Mouse (Mus musculus) retina, embryonic 14.5 days (tissue): ENCODE data around the gene Ascc1.

Experiments used
- DNase-seq: peaks from one replicate; pipeline ENCODE4 v3.0.0-alpha.2; 2015; ENCODE audit warnings: low spot score

Gene Ascc1

GRCm38 (mm10) chr10:60078561-60078917, 75.9 kb downstream of the Ascc1 start:
- no peak for DNase-seq

- peak; percentile 18 for DNase-seq
These were observed 77.6 kb downstream of the Ascc1 start for GRCm38 (mm10) chr10:60080171-60080570.

- no peak for DNase-seq
These were observed 78.0 kb downstream of the Ascc1 start for GRCm38 (mm10) chr10:60080601-60080981.

GRCm38 (mm10) chr10:60080982-60081825, 78.6 kb downstream of the Ascc1 start:
- no peak for DNase-seq

DNA sequence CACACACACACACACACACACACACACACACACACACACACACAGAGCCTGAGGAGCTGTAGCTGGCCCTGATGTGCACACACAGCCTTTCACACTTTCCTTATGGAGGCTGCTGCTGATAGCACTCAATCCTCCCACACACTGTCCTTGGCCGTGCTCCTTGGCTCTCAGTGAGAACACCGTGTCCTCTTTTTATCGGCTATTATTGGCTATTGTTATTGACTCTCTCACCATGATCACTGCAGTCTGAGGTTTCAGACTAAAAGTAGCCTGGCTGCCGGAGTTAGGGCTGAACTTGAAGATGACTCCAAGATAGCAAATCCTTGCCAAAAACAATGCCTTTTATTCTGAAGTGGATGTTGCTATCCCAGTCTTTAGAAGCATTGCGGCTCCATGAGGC, 79.3 kb downstream of the Ascc1 start:
- no peak for DNase-seq

GRCm38 (mm10) chr10:60084065-60084464, 81.5 kb downstream of the Ascc1 start:
- DNase-seq: no peak

GRCm38 (mm10) chr10:60092311-60092710, 89.7 kb downstream of the Ascc1 start:
- no peak for DNase-seq

DNA sequence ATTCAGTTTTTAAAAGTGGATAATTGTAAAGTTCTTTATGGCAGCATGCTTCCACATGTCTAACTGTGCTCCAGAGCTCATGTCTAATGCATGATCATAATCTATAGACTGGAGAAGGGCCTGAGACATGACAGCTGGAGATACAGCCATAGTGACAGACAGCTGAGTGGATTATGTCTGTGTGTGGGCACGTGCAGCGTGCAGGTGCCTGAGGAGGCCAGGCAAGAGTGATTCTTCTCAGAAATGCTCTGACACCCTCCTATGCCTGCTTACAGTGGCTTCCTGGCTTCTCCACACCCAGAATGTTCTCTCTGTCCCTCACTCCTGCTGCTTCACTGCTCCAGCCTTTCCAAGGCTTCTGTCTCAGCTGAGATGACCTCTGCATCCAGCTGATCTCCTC, 91.1 kb downstream of the Ascc1 start:
- DNase-seq: no peak

DNA sequence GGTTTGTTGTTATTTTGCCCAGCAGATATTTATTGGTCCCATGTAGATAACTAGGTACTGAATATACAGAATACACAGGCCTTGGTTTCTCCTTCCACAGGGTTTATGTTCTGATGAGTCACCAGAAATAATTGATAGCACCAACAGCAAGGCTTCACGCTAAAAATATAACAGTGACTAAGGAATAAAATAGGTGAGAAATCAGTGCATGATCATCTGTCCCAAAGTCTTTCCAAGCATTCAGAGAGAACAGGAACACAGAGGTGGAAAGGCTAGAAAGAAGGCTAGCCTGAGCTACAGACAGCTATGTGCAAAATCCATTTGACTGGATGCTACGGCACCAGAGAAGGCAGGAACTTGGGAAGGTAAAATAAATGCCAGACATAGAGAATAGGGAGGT, 93.0 kb downstream of the Ascc1 start:
- DNase-seq: no peak

- DNase-seq: no peak
These were observed 93.7 kb downstream of the Ascc1 start for GRCm38 (mm10) chr10:60096302-60096701.

GRCm38 (mm10) chr10:60097146-60097545, 94.5 kb downstream of the Ascc1 start:
- DNase-seq: no peak

GRCm38 (mm10) chr10:60097774-60098173, 95.2 kb downstream of the Ascc1 start:
- no peak for DNase-seq

GRCm38 (mm10) chr10:60105391-60106145, 103.0 kb downstream of the Ascc1 start:
- peak; percentile 55 for DNase-seq

GRCm38 (mm10) chr10:60106146-60106530, 103.5 kb downstream of the Ascc1 start, which contains the start of gene Spock2:
Gene Spock2, plus strand, starts transcription at chr10:60106219.
- DNase-seq: peak; percentile 72

- peak; percentile 75 for DNase-seq
These were observed 104.1 kb downstream of the Ascc1 start for GRCm38 (mm10) chr10:60106531-60107186.

- DNase-seq: peak; percentile 38
These were observed 104.8 kb downstream of the Ascc1 start for GRCm38 (mm10) chr10:60107448-60107847.

DNA sequence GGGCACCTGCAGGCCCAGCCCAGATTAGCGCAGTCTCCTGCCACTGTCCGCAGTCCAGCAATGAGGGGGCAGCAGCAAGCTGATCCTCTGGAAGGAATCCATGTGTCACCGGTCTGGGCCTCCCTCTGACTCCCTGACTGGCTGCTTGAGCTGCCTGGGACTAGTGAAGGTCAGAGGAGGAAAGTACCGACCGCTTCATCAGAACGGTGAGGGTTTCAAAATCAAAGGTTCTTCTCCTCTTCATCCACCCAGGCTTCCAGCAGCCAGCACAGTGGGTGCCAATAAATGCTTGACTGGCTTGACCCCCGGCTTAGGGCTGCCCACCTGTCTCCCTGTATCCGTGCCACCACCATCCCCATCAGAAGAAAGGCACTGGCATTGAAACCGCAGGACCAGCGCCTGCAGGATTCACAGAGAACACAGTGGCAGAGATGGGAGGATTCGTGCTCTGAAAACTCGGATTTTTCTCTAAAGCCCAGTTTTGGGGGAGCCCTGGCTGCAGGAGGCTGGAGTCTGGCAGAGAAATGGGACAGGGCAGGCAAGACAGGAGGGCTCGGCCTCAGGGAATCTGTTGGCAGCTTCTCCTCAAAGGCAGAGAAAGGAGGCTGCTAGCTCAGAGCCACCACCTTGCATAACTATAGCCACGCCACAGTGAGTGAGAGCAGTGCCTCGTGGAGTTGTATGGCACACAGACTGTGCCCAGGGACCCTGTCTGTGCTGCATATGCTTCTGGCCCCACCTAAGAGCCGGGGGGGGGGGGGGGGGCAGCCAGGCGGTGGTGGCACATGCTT, 105.9 kb downstream of the Ascc1 start:
- DNase-seq: no peak

DNA sequence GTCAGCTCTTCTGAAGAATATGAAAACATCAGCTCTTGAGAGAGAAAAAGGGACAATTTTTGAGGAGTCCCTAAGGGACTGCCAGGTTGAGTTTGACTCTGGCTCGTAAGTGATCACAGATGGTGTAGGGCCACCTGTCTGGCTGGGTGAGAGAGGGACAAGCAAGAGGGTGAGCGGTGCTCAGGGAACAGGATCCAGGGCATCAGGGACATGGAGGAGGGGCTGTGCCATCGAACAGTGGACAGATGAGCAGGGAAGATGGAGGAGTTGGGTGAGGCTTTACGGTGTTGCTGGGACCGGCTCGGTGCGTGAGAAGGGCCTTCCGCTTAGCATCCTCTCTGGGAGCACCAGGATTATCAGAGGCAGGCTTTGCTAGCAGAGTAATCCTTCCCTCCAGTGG, 106.7 kb downstream of the Ascc1 start:
- DNase-seq: no peak

DNA sequence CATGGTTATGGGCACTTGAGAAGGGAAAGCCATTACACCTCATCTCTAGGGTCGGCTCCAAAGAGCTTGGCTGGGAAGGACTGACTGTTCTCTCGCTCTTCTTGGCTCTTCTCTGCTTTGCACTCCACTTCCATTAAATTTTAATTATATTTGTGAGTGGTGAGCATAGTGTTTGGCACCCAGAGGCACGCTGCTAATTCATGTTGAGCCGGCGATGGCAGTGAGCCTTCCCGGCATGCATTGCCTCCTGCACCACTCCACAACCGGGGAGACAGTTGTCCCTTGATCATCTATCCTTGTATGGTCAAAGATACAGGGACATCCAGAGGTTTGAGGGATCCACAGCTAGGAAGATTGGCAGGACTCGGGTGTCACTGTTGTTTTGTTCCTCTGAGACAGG, 107.4 kb downstream of the Ascc1 start:
- no peak for DNase-seq

DNA sequence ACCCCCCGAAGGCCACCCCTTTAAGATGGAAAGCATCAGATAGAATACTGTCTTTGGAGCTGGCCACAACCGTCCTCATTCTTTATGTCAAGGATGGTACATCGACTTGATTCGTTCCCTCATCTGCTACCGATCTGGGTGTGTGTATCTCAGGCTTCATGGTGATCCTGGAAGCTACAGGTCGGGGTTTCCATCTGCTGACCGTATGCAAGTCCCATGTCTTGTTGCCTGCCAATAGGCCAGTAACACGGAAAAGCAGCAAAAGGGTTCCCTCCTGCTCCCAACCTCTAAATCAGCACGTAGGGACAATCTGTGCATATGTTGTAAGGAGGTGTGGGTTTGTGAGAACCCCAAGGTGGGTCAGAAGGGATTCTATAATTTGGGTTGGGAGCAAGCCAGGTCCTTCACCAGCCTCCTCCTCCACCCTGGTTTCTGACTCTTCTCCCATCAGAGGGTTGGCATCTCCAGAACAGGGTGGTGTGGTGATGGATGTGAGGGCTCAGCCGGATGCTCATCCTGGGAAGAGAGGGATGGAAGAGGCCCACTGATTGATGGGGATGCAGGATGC, 108.4 kb downstream of the Ascc1 start:
- no peak for DNase-seq

GRCm38 (mm10) chr10:60113965-60114690, 111.5 kb downstream of the Ascc1 start:
- no peak for DNase-seq
